Mouse (Mus musculus) cerebellum, adult 11-12 months (tissue): ENCODE measurements around the gene Olfr1232.

Experiments used
- DNase-seq: peaks from one replicate; pipeline ENCODE4 v3.0.0; 2022

Olfr1232 gene

DNA sequence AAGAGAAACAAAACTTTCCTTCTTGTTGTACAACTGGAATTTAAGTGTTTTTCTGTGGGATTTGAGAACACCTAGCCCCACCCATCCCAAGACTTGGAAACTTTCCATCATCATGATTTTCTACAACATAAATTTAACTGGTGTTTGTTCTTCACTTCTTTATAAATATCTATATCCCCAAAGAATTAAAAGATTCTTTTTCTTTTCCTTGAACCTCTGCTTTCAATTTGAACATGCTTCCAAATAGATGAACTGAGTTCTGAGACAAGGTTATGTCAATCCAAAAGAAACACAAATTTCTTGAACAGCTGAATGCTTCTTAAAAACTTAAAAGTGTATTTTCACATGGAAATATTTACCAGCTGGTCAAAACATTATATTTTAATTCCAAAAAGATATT, at the start of gene Olfr1232:
Olfr1232 (minus strand) TSS at position 101 of the 400 bp plus-strand sequence.
- no peak for DNase-seq

DNA sequence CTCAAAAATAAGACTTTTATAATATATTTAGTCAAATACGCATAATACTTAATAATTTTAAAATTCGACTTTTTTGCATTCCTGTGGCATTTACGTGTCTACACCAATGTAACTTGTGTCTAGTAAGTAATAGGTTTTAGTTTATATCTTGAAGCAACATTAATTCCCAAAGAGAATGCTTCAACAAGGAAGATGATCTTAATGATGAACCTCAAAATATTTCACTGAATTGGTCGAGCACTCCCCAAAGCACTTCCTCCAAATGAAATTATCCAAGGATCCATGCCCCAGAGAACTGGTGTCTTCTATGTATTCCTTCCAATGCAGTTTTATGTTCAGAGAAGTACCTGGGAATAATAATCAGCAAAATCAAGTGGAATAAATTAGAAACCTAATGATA, 35.3 kb upstream of the Olfr1232 start, which contains the start of gene Olfr1234:
Olfr1234 (minus strand) TSS at position 101 of the 400 bp plus-strand sequence.
- no peak for DNase-seq

DNA sequence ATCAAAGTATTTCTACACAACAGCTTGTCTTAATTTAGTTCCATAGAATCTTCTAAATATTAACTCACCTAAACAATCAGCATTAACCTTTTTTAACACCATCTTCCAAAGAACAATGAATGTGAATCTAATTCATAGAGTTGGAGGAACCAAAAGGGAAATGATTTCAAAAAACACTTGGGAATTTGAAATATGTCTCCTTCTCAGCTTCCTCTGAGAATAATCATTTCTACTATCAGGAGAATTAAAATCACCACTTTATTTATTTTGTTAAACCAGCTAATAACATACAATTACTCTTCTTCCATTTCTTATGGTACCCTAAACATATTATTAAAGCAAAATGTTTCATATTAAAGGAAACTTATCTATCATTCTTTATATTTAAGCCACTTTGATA, 12.8 kb upstream of the Olfr1232 start, which contains the start of gene Olfr1233:
Olfr1233 (minus strand) TSS at position 101 of the 400 bp plus-strand sequence.
- no peak for DNase-seq

DNA sequence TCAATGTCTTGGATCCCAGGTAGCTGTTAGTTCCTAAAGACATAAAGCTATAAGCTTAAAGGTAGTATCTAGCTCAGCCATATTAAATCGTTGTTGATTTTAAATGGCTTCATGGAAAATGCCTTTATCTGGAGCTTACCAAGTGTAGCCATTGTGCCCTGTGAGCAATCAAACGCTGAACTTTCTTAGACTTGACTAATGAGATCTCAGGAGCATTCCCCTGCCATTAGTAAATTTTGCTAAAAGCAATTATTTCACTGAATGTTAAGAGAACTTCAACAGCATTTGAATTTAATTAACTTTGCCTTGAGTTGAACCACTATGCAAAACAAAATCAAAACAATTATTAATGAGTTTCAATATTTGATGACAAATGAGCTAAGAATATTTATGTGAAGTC, 22.5 kb downstream of the Olfr1232 start, which contains the start of gene Olfr1231:
Olfr1231 (minus strand) TSS at position 101 of the 400 bp plus-strand sequence.
- DNase-seq, result no peak

DNA sequence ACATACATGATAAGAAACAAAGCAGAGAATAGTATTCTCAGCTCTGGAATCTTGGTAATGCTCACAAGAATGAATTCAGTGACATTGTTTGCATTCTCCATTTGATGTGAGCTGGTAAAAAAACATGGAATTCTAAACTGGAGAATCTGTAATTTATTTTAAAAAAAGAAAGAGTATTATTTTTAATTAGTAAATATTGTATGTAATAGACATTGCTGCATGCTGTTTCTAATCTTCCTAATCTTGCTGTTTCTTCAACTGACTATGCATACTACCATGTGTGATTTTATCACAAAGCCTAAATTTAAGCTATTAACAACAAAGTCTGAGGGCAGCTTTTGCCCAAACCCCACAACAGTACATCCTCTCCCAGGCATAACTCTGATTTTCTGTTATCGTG, 32.3 kb downstream of the Olfr1232 start, which contains the start of gene Olfr1230:
Olfr1230 (minus strand) TSS at position 101 of the 400 bp plus-strand sequence.
- DNase-seq, result no peak

DNA sequence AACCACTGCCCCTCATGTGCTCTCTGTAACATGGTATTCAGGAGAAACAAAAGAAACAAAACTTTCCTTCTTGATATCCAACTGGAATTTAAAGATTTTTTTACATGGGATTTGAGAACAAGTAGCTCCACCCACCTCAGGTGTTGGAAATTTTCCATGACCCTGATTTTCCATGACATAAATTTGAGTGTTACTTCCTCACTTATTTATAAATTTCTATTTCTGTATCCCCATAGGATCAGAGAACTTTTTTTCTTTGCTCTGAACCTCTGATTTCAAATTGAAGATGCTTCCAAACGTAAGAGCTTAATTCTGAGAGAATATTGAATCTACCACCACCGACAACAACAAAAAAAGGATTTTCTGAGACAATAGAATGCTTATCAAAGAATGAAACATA, 41.6 kb downstream of the Olfr1232 start, which contains the start of gene Olfr1229:
Olfr1229 (minus strand) TSS at position 101 of the 400 bp plus-strand sequence.
- no peak for DNase-seq
